Mouse (Mus musculus): ENCODE measurements at regions not wholly inside any gene's neighbourhood (a gene's known extent, or its start where the extent isn't known, plus 50 kb on each side); places are given as distances from the start of the nearest gene placed in this dataset.

DNA sequence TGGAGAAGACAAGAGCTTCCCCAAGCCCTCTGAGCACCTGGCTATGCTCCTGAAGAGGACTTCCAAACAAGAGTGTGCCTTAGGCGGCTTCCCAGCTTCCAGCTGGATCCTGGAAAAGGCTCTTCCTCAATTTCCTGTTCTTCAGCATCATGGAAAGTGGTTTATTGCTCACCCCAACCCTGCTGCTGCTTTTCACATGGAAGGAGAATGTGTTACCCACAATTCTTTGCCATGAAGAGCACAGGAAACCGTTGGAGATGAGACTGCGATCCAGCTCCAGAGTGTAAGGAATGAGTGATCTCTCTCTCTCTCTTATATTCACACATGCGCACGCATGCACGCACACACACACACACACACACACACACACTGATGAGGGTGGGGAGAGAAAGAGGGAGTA is 150.6 kb upstream of the Gm5148 start:
- Histone ChIP-seq H3K27me3 (ENCODE audit: control insufficient read depth, insufficient read depth, low read length) (no peaks in the 10 kb centered on the region), H3K9me3 (ENCODE audit: control insufficient read depth, low read length) (no peaks in the 10 kb centered on the region), H3K4me2 (replicated peaks; ENCODE audit: low read depth, low read length, severe bottlenecking) (no peak overlapping the region), H3K4me3 (replicated peaks; ENCODE audit: low read length) (no peak overlapping the region), H3K27ac (replicated peaks; ENCODE audit: low read depth, low read length) (peak overlapping the region; percentile 86), H3K9ac (ENCODE audit: low read depth, low read length, severe bottlenecking) (no peak overlapping the region), H3K4me1 (ENCODE audit: control insufficient read depth, insufficient read depth, low read length) (peaks cover 23% of the 10 kb centered on the region), H3K36me3 (ENCODE audit: control insufficient read depth, insufficient read depth, low read length) (no peaks in the 10 kb centered on the region)
- TF ChIP-seq POLR2A (IDR thresholded peaks at IDR 0.05; ENCODE audit: borderline replicate concordance, extremely low read depth, insufficient read depth, insufficient read length) = no peak
- ATAC-seq (ENCODE audit: low FRiP score, low read depth) (peak; percentile 58), DNase-seq (ENCODE audit: low spot score) (peak; percentile 51)
- 67% methylated on average over 6 of the region's 6 CpGs for WGBS

DNA sequence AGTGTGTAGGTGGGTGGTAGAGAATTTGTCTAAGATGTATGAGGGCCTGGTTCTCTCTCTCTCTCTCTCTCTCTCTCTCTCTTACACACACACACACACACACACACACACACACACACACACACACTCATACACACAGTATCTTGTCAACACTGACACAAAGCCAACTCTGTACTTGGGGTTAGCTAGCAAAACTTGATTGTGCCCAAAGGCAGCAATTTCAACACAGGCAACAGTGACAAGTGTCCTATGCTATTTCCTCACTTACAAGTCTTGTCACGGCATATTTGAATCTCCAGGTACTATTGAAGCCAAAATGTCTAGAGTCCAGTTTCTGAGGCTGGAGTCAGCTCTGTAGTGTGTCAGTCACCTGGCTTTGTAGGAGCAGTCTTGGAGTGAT is 150.1 kb upstream of the Gm5148 start:
- H3K9me3 ChIP-seq (ENCODE audit: control insufficient read depth, low read length) = no peaks in the 10 kb centered on the region
- H3K9ac ChIP-seq (ENCODE audit: low read depth, low read length, severe bottlenecking) = no peak overlapping the region
- H3K36me3 ChIP-seq (ENCODE audit: control insufficient read depth, insufficient read depth, low read length) = no peaks in the 10 kb centered on the region
- H3K27me3 ChIP-seq (ENCODE audit: control insufficient read depth, insufficient read depth, low read length) = no peaks in the 10 kb centered on the region
- H3K4me1 ChIP-seq (ENCODE audit: control insufficient read depth, insufficient read depth, low read length) = peaks cover 23% of the 10 kb centered on the region
- ATAC-seq (ENCODE audit: low FRiP score, low read depth) (no peak), DNase-seq (ENCODE audit: low spot score) (no peak)
- H3K4me2 ChIP-seq (replicated peaks; ENCODE audit: low read depth, low read length, severe bottlenecking) = no peak overlapping the region
- H3K27ac ChIP-seq (replicated peaks; ENCODE audit: low read depth, low read length) = peak overlapping the region; percentile 86
- 63% methylated on average over 1 of the region's 1 CpGs for WGBS
- no peak for TF ChIP-seq POLR2A (IDR thresholded peaks at IDR 0.05; ENCODE audit: borderline replicate concordance, extremely low read depth, insufficient read depth, insufficient read length)
- H3K4me3 ChIP-seq (replicated peaks; ENCODE audit: low read length) = no peak overlapping the region

DNA sequence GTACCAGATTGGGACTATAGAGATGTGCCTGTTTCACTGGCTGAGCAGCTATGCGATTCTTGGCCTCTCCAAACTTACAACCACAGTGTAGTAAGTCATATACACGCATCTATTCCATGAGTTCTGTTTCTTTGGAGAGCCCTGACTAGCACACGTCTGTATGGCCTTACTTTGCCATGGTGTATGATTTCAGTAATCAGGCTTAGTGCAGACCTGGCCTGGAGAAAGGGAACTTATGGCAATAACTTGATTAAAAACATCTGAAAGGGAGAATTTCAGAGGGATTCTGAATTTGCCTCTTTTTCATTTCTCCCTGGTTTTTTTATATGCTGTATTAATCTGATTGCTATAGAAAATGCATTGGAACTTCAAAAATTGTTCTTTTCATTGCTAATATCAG is 148.0 kb upstream of the Gm5148 start:
- Histone ChIP-seq H3K4me2 (replicated peaks; ENCODE audit: low read depth, low read length, severe bottlenecking) (no peak overlapping the region), H3K9ac (ENCODE audit: low read depth, low read length, severe bottlenecking) (no peak overlapping the region), H3K9me3 (ENCODE audit: control insufficient read depth, low read length) (no peaks in the 10 kb centered on the region), H3K4me1 (ENCODE audit: control insufficient read depth, insufficient read depth, low read length) (peaks cover 34% of the 10 kb centered on the region), H3K27ac (replicated peaks; ENCODE audit: low read depth, low read length) (no peak overlapping the region), H3K36me3 (ENCODE audit: control insufficient read depth, insufficient read depth, low read length) (no peaks in the 10 kb centered on the region), H3K27me3 (ENCODE audit: control insufficient read depth, insufficient read depth, low read length) (no peaks in the 10 kb centered on the region), H3K4me3 (replicated peaks; ENCODE audit: low read length) (no peak overlapping the region)
- DNase-seq (ENCODE audit: low spot score) (no peak), ATAC-seq (ENCODE audit: low FRiP score, low read depth) (no peak)
- WGBS = 42% methylated on average over 3 of the region's 3 CpGs
- no peak for TF ChIP-seq POLR2A (IDR thresholded peaks at IDR 0.05; ENCODE audit: borderline replicate concordance, extremely low read depth, insufficient read depth, insufficient read length)

DNA sequence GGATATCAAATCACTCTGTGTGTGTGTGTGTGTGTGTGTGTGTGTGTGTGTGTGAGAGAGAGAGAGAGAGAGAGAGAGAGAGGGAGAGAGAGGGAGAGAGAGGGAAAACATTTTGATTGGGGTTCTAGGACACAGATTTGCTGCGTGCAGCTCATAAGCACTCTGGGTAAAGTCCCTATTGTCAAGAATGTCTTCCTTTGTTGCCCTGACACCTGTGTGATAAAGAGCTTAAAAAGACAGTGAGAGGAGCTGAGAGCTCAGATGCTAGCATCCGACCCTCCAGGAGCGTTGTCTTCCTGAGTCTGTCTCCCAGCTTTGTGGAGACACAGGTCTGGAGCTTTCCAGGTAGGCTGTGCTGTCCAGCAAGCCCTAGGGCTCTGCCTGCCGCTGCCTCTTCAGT is 146.8 kb upstream of the Gm5148 start:
- ATAC-seq (ENCODE audit: low FRiP score, low read depth) = no peak
- no peaks in the 10 kb centered on the region for H3K27me3 ChIP-seq (ENCODE audit: control insufficient read depth, insufficient read depth, low read length)
- no peaks in the 10 kb centered on the region for H3K9me3 ChIP-seq (ENCODE audit: control insufficient read depth, low read length)
- TF ChIP-seq POLR2A (IDR thresholded peaks at IDR 0.05; ENCODE audit: borderline replicate concordance, extremely low read depth, insufficient read depth, insufficient read length) = no peak
- H3K36me3 ChIP-seq (ENCODE audit: control insufficient read depth, insufficient read depth, low read length) = no peaks in the 10 kb centered on the region
- H3K9ac ChIP-seq (ENCODE audit: low read depth, low read length, severe bottlenecking) = no peak overlapping the region
- H3K4me3 ChIP-seq (replicated peaks; ENCODE audit: low read length) = no peak overlapping the region
- H3K4me2 ChIP-seq (replicated peaks; ENCODE audit: low read depth, low read length, severe bottlenecking) = no peak overlapping the region
- peaks cover 32% of the 10 kb centered on the region for H3K4me1 ChIP-seq (ENCODE audit: control insufficient read depth, insufficient read depth, low read length)
- no peak overlapping the region for H3K27ac ChIP-seq (replicated peaks; ENCODE audit: low read depth, low read length)
- no peak for DNase-seq (ENCODE audit: low spot score)
- WGBS = 81% methylated on average over 4 of the region's 4 CpGs

DNA sequence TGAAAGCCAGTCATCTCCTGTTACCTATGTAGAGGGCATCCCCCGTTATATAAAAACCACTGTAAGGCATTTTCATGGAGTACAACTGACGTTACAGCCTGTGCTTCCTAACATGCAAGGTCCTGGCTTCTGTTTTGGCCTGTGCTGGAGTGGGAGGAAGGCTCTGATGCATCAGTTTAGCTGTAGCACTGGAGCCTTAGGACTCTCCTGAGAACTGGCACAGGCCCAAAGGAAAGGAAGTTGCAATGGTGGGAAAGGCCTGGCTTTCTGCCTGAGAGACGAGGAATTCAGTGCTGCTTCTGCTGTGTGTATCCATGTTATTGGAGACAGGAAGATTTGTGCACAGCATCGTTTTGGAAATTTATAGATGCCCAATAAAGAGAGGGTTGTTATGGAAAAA is 144.2 kb upstream of the Gm5148 start:
- DNase-seq (ENCODE audit: low spot score) (peak; percentile 71), ATAC-seq (ENCODE audit: low FRiP score, low read depth) (0 out of 2 replicates have a peak, but pooled peaks have one; percentile 19)
- Histone ChIP-seq H3K9ac (ENCODE audit: low read depth, low read length, severe bottlenecking) (no peak overlapping the region), H3K4me3 (replicated peaks; ENCODE audit: low read length) (no peak overlapping the region), H3K36me3 (ENCODE audit: control insufficient read depth, insufficient read depth, low read length) (no peaks in the 10 kb centered on the region), H3K9me3 (ENCODE audit: control insufficient read depth, low read length) (no peaks in the 10 kb centered on the region), H3K4me2 (replicated peaks; ENCODE audit: low read depth, low read length, severe bottlenecking) (no peak overlapping the region), H3K4me1 (ENCODE audit: control insufficient read depth, insufficient read depth, low read length) (peaks cover 14% of the 10 kb centered on the region), H3K27me3 (ENCODE audit: control insufficient read depth, insufficient read depth, low read length) (no peaks in the 10 kb centered on the region), H3K27ac (replicated peaks; ENCODE audit: low read depth, low read length) (no peak overlapping the region)
- no peak for TF ChIP-seq POLR2A (IDR thresholded peaks at IDR 0.05; ENCODE audit: borderline replicate concordance, extremely low read depth, insufficient read depth, insufficient read length)
- 24% methylated on average over 4 of the region's 4 CpGs for WGBS

DNA sequence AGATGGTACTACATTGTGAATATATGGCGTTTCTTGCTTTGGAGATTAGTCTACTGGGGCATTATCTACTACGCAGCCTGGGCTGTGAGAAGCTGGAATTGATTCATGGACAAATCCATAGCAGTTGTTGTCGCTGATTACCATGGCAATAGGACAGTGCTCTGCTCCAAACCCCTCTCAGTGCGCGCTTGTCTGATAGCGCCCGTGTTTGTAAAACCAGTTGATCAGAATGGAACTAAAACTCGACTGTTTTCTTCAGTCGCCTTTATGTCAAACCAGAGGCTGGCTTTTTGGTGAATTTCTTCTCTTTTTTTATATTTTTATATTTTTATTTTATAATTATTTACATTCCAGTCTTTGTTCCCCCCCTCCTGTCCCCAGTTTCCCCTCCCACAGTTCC is 138.5 kb upstream of the Gm5148 start:
- peaks cover 11% of the 10 kb centered on the region for H3K4me1 ChIP-seq (ENCODE audit: control insufficient read depth, insufficient read depth, low read length)
- no peak overlapping the region for H3K4me3 ChIP-seq (replicated peaks; ENCODE audit: low read length)
- ATAC-seq (ENCODE audit: low FRiP score, low read depth) = no peak

More for the DNA sequence above, 138.5 kb upstream of the Gm5148 start:
- no peak for DNase-seq (ENCODE audit: low spot score)
- Histone ChIP-seq H3K36me3 (ENCODE audit: control insufficient read depth, insufficient read depth, low read length) (no peaks in the 10 kb centered on the region), H3K9me3 (ENCODE audit: control insufficient read depth, low read length) (no peaks in the 10 kb centered on the region), H3K4me2 (replicated peaks; ENCODE audit: low read depth, low read length, severe bottlenecking) (no peak overlapping the region), H3K27me3 (ENCODE audit: control insufficient read depth, insufficient read depth, low read length) (no peaks in the 10 kb centered on the region), H3K27ac (replicated peaks; ENCODE audit: low read depth, low read length) (no peak overlapping the region), H3K9ac (ENCODE audit: low read depth, low read length, severe bottlenecking) (no peak overlapping the region)
- WGBS = 94% methylated on average over 9 of the region's 9 CpGs
- no peak for TF ChIP-seq POLR2A (IDR thresholded peaks at IDR 0.05; ENCODE audit: borderline replicate concordance, extremely low read depth, insufficient read depth, insufficient read length)
